Mouse (Mus musculus) brain, embryonic 18.5 days (tissue): ENCODE results near the gene Lpcat2.

Experiments used
- DNase-seq: peaks from one replicate; pipeline ENCODE4 v3.0.0-alpha.2; 2012; ENCODE audit warnings: low read depth, low spot score

The Lpcat2 gene

DNA sequence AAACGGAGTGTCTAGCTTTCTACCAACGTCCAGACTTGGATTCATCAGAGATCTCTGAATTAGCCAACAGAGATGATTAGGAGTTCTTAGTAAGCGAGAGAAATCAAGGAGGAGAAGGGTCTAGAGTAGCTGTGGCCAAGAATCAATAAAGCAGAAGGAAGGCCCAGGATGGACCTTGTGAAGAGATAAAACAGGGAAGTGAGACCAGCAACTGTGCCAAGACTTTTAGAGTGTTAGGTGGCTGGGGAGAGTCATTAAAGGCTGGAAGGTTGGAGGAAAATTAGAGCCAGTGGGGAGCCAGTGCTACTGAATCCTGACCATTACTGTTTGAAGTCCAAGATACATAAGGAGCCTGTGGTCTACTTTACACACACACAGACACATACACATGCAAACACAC is 56.3 kb downstream of the Lpcat2 start:
- DNase-seq: no peak

DNA sequence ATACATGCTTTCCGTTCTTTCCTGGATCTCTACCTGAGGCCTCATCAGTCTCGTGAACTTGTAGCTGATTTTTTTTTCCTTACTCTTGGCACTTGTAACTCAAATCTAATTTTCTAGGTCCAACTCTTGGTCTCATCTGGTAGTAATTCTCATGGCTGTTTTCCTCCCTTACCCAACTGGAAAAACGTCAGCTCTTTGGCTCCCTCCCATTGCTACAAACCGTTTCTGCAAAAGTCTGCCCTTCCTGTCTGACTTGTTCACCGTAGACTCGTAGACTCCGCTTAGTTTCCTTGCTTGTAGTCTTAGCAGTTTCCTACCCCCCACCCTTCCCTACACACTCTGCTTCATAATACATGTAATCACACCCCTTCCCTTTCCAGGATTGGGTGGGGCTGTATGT is 58.3 kb downstream of the Lpcat2 start:
- DNase-seq: no peak

DNA sequence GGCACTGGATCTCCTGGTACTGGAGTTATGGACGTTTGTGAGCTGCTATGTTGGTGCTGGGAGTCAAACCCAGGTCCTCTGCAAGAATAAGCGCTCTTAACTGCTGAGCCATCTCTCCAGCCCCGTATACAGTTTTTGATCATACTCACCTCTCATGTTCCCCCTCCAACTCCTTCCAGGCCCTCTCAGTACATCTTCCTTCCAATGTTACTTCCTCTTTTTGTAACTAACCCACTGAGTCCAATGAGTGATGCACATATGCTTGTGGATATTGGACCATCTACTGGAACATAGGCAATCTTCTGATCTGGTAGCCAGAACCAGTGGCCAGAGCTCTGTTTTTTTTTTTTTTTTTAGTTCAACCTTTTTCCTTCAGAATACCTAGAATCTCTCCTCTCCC is 60.9 kb downstream of the Lpcat2 start:
- DNase-seq: no peak

DNA sequence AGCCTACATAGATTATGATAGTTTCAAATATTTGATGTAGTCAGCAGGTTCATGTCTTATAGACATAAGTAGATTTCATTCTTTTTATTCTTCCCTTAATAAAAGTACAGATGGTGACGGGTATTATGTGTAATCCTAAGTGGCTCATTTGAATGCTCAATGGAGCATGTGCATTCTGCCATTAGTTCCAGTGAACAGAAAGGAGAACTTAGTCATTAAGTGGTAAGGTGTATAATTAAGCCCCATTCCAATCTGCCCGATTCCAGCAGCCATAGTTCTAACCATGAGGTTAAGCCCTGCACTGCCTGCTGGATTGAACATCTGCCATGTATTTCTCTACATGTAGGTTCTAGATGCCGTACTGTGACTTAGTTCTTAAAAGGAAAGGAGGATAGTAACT is 66.6 kb downstream of the Lpcat2 start:
- no peak for DNase-seq

DNA sequence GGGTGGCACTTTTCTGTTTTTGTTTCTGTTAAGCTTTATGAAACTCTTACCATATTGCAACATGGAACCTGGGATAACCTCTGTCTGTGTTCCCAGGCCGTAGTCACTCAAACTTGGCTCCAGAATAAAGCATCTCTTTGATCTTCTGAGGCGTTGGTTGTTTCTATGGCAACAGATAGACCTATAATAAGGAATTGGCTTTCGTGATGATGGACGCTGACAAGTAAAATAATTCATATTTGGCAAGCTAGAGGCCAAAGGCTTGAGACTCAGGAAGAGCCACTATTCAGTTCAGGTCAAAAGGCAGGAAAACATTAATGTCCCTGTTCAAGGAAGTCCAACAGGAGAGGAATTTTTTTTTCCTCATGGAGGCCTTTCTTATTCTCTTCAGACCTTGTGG is 73.8 kb downstream of the Lpcat2 start:
- DNase-seq: no peak

DNA sequence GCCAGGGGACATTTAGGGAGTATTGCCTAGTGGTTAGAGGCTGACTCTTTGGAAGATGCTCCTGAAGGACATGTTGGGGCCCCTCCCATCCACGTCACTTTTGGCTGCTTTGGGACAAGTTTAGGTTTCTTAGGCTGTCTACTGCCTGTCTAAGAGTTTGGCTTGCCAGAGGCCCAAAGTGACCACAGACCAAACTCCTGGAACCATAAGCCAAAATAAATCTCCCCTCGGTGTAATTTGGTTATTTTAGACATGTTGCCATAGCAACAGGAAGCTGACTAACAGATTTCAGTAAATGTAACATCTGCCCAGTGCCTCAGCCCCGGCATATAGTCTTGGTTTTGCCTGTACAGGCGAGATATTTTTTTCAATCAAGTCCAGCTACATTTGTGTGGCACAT is 82.9 kb downstream of the Lpcat2 start:
- DNase-seq: no peak

DNA sequence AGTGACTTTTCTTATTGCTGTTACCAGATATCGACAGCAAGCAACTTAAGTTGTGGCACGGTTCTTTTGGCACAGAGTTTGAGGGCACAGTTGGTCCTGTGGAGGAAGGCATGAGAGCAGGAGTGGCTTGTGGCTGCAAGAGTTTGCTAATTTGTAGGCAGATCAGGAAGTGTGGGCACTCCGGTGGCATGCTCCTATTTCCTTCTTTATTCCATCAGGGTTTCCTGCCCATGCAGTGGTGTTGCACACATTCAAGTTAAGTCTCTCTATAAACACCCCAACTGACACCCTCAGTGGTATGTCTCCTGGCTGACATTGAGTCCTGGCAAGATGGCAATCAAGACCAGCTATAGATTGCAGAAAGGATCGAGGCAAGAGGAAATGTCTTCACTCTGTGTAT is 93.9 kb downstream of the Lpcat2 start:
- no peak for DNase-seq

DNA sequence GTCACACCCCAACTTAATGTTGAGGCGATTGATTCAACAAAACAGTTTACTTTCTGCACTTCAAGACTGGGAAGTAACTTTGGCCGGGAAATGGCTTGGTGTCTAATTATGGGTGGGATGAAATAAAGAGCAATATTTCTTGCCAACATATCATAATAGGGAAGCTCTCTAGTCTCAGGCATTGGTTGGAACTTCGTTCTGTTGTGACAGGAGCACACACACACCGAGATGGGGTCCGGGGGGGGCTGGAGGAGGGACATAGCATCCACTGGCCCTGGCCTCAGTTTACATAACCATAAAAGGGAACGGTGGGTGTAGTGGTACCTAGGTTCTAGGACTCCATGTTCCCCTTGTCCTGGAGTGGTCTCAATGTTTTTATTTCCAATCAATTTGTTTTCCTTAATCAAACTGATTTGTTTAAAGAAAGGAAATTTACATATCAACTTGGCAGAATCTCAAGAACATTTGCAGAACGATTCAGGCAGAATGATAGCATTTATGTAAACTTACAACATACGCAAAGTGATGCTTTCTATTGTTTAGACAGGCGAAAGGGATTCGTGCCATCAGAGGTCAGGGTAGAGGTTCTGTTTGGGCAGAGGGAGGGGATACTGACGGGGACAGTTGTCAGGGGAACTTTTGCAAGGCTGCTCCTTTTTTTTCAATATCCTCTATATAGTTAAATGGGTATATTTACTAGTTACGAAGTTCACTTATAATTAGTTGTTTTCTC is 95.7 kb downstream of the Lpcat2 start:
- no peak for DNase-seq

DNA sequence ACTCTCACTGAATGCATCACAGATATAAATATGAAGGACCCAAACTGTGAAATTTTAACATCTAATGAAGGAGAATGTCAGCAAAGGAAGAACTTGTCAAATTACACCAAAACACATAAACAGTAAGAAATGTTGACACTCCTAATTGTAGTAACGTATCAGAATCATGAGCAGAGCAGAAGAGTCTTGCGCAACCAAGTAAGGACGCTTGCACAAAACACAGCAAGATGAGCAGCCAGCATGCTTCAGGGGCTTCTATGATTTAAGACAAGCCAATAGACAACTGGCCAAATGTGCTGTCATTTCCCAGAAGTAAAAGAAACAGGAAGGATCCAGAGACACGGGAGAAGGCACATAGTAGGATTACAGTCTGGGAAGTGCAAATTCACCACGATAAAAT is 98.9 kb downstream of the Lpcat2 start:
- no peak for DNase-seq

DNA sequence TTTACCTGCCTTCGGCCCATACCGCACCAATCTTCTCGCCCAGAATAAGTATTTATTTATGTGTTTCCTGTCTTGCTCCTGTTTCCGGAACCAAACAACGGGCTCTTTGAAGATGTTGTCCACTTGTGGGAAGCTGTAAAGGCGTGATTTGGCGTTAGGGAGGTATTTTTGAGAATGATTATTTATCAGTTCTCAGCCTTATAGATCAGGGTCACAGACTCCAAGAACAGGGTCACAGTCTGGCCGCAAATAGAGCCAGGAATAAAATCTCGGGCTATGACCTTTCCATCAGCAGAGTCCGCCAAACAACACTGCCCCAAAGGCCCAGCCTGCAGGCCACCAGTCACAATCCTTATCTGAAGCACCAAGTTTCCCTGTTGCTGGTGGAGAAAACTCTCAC is 104.6 kb downstream of the Lpcat2 start, which contains the start of gene Slc6a2:
TSS of gene Slc6a2 (plus strand) at position 301 of the 400 bp plus-strand sequence.
- DNase-seq: no peak

DNA sequence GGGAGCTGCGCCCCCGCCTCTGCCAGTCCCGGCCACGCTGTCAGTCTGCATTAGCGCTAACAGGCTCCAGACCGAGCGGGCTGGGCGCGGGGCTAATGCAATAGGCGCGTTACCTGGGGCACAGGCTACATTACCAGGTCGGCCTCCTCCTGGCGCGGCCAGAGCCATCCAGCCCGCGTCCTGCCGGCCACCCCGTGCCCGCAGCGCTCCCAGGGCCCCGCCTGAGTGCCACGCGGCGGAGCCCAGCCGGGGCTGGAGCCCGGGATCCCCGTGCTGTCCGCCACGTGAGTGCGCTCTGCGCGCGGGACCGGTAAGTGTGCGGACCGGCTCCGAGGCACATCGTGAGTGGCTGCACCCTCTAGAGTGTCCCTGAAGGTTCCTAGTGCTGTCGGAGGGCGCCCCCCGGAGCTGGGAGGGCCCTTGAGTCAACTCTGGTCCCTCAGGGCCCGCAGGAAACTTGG is 105.3 kb downstream of the Lpcat2 start:
- no peak for DNase-seq

DNA sequence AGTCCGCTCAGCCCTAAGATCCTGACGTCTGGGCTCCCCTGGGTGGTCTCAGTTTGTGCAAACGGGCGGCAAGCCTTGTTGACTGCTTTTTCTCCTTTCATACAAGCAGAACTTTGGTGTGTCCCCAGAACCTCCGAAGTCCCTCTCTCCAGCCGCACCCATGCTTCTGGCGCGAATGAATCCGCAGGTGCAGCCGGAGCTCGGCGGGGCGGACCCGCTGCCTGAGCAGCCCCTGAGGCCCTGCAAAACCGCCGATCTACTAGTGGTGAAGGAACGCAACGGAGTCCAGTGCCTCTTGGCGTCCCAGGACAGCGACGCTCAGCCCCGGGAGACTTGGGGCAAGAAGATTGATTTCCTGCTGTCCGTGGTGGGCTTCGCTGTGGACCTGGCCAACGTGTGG is 105.9 kb downstream of the Lpcat2 start:
- DNase-seq: no peak

DNA sequence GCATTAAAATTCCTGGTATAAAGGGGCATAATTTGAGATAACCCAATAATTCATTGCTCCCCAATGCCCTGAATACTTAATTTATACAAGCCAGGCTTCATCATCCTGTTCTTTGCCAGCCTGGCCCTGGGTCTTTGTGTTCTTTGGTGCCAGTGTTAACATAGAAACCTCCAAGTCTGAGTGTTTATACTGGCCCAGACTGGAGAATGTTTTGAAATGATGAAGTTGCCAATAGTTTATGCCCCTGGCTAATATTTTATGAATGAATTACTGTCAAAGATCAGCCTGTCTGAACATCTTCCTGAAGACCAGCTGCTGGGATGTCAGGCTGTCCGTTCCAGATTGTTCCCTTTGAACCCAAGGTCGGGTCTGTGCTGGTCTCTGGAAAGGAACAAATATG is 109.4 kb downstream of the Lpcat2 start:
- no peak for DNase-seq
